Mouse (Mus musculus) right cerebral cortex, postnatal 14 days (tissue): ENCODE results near the gene Megf6.

ENCODE experiments used
- DNase-seq: peaks from one replicate; pipeline ENCODE4 v3.0.0; 2022

The Megf6 gene

DNA sequence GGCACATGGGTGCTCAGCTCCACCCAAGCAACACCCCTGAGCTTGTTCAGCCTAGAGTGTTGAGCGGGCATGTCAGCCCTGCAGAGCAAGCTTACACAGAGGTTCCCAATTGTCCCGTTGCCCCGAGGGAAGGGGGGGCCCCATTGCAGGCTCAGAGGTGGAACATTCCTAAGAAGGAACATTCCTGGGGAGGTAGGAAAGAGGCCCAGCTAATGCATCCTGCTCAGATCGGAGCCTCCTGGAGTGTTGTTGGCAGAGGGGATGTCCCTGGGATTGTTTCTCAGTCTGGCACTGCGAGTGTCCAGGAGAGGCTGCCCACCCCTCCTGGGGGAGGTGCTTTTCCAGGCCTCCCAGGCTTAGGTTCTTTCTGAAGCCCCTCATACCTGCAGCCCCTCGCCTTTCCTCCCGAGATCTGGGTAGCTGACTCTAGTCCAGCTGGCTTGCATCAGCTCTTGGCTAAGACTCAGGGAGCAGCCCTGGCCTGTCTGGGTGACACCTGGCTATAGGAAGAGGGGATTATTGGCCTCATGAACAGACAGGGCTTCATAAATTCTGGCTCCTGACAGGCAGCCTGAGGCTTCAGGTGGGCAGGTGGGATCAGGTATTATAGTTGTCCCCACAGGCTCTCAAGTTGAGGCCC, 47.3 kb downstream of the Megf6 start:
- no peak for DNase-seq

DNA sequence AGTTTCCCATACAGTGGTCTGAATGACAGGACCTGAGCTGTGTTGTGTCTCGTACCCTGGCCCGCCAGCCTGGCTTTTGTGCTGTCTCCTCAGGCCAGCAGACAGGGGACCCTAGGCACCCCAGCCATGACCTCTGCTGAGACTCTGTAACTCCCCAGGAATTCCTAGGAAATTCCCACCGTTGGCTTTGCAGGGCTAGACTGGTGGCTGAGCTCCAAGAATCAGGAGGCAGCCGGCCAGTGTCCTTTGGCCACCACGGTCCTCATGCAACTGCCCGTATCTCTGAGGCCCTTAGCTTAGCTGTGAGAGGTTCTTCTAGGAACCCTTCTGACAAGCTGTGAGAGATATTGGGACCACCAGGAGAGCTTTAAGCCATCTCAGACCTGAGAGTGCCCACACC, 52.2 kb downstream of the Megf6 start:
- DNase-seq = no peak

DNA sequence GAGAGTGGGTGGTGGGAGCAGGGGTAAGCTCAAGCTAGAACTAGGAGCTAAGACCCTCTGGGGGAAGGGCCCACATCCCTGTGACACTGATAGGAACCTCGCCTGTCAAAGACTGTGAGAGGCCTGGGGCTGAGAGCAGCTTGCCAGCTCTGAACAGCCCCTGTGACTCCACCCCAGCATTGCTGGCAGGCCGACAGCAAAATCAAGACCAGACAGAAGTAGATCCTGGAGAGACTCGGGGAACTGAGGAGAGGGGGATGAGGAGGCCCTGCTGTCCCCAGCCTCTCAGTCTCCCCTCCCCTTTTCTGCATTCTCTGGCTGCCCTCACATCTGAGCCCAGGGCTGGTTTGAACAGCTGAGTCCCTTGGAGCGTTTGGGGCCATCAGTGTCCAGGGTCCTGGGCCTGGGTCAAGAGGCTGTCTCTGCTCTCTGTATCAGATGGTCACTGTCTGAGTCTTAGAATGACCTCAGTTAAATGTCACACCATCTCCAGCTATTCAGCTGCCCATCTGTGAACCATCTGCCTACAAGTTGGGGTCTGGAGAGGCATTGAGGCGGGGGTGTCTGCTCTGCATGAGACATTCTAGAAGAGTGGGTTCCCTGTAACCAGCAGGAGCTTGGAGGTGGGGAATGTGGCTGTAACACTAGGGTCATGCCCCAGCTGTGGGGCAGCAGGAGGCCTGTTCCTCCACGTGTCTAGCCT, 53.9 kb downstream of the Megf6 start:
- DNase-seq = no peak

DNA sequence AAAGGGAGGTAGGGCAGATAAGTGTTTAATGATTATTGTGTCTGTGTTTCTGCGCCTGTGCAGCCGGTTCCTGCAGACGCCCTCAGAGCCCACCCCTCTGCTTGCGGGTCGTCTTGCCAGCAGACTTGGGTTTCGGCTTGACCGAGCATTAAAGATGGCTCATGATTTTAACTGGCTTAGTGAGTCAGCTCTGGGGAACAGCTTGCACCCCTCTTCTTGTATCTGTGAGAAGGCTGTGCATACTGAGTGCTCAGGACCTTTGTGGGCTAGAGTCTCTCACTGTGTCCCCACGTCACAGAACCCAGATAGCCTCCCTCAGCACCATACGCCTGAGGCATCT, 54.4 kb downstream of the Megf6 start:
- no peak for DNase-seq

DNA sequence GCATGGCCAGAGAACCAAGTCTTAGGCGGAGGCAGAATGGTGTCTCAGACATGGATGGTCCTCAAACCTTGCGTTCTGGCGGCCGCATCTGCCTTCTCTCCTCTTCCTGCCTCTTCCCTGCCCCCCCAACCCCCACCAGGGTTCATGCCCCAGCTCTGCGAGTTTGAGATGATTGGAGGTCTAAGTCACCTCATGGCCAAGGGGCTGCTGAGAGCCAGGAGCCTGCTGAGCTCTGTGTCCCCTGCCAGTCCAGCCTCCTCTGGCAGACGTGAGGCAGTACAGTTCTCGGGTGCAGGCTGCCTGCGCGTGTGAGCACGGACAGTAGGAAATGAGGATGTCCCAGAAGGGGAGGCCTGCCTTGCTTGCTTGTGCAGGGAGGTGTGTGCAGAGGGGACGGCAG, 56.1 kb downstream of the Megf6 start:
- no peak for DNase-seq

DNA sequence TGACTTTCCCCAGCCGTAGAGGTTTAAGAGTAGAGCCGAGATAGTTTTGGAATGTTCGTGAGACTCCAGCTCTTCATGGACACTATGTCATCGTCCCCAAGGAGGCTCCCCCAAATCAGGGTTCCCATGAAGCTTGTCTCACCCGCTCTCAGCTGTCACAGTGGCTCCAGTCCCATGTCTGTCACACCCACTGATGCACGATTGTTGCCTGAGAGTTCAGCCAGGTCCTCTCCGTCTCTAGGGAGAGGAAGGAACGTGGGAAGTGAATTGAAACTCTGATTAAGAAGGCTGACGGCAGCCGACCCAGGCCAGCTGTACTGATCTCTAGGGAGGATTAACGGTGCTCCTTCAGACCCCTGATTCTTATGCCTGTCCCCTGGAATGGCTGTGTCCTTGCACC, 57.8 kb downstream of the Megf6 start:
- DNase-seq = no peak

DNA sequence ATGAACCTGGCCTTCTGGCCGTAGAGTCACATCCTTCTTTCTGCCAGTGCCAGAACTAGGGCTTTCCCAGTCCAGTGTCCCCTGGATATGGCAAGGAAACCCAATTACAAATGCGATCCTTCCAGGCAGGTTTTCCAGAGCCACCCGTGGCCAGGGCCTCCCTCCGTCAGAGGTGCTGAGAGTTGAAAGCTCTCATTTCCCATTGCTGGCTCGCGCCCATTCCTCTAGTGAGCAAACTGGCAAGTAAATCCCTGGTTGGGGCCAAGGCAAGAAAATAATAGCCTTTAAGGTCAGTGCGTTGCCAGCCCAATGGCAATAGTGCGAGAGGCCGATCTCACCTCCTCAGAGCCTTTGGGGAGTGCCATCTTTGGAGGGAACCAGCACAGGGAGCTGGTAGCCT, 59.0 kb downstream of the Megf6 start:
- no peak for DNase-seq

DNA sequence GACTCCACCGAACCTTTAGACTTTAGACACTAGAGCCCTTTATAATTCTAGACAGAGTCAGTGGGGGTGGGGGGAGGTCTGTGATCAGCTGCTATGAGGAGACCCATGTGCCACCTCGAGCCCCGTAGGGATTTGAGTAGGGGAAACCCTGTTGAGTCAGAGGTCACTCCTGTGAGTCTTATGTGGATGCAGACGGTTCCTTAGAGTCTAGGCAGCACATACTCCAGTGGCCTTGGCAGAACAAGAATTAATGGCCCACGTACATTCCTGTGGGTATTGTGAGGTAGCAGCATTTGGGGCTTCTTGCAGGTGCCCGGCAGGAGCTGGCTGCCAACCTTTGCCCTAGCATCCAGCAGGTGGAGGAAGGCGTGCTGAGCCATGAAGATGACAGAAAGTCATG, 60.9 kb downstream of the Megf6 start:
- no peak for DNase-seq

DNA sequence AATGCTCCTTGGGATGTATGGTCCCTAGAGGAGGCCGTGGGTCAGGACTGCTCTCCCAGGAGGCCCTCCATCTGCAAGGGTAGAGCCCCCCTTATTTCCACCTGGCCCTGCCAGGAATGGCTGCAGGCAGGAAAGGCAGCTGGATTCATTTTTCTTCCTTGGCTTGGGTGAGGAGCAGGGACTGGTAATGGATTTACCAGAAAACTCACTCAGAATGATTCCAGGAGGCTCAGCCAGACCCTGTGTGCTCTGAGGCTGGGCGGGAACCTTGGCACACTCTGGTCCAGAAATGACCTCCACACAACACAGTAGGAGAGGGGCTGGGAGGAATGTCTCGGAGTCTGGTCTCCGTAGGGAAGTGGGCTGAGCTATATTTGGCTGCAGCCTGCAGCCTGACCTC, 61.8 kb downstream of the Megf6 start:
- DNase-seq = no peak

DNA sequence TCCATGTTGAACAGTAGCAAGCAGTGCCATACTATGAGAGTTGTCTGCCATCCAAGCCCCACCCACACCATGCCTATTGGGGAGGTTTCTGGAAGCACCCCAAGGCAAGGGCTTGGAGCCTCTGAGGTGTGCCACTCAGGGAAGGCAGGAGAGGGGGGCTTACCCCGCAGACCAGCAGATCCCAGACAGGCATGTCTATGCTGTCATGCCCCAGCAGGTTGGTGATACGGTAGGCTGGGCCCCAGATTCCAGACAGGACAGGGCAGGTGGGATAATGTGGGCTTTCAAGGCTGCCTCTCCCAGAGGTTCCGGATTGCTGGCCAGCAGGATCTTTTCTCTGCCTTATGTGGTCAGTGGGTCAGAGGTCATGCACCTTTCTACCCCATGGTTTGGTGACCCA, 65.5 kb downstream of the Megf6 start:
- DNase-seq = no peak

DNA sequence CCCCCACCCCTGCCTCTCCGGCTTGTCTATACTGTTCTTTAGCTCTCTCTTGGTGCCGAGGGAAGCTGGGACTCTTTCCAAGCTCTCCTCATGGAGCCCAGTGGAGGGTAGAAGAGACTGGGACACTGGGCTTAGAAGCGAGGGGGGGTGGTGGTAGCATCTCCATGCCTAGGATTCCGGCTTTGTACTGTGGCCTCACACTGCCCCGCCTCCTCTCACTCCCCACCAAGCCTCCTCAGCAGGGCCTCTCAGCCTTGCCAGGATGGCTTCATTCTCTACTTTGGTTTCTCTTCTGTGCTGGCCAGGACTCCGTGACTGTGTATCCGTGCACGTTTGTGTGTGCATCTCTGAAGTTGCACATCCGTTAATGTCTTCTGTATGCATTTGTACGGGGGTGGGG, 66.4 kb downstream of the Megf6 start:
- no peak for DNase-seq

DNA sequence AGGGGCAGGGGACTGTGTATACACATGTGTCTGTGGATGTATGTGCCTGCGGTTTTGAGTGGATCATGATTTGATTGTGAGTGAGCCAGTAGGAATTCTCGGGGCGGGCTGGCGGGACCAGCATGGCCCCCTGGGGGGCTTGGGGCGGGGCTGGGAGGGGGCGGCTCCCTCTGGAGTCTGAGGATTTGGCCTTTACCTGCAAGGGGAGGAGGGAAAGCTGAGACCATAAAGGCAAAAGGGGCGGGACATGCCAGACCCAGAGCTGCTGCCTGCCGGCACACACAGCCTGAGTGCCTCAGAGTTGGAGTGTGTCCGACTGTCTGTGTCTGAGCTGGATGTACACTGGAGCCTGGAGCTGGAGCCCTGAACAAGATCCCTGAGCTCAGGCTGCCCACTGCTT, 66.8 kb downstream of the Megf6 start:
- DNase-seq = no peak

DNA sequence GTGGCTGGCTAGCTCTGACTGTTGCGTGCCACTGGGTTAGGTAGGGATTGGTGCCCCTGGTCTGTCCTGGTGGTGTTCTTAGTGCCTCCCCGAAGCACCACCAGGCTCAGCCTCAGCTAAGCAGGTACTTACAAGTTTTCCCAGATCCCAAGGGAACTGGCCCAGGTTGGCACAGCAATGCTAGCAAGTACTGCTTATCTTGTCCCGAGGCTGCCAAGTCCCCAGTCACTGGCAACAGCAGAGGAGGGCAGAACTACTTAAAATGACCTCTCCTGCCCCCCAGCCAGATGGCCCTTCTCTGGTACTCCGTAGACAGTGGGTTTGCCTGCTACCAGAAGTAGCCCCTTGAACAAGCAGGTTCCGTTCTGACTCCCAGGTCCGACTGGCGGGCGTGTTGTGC, 68.7 kb downstream of the Megf6 start:
- DNase-seq = no peak

DNA sequence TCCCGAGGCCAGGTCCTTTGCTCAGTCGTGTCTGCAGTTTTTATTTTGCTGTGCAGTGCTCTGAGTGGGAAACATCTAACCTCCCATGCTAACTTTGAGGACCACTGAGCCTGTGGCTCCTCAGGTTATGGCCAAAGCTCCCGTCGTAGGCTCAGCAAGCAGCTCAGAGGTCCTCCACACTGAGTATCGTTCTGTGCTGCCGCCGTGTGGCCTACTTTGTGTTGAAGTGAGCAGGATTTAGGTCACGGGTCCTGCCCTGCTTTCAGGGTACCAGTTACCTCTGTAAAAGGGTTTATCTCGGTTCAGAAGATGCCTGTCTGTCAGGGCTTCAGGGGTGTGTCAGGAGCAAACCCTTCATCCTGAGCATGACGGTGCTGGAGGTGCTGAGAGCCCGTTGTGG, 70.1 kb downstream of the Megf6 start:
- DNase-seq = no peak

DNA sequence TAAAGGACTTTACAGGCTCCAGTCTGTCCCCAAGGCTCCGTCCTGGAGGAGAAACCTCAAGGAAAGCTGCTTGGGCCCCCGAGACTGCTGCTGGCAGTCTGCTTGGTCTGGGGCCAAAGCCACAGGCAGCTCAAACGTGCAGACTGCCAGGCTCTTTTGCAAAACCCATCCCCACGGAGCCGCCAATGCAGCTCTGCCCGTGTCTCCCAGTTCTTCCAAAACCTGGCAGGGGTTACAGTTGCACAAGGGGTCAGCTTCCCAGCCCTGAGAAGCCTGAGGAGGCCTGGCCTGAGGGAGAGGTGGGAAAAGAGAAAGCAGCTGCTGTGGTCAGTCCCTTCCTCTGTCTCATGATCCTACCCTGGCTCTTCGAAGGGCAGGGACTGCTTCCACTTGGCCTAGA, 74.8 kb downstream of the Megf6 start:
- DNase-seq = no peak

DNA sequence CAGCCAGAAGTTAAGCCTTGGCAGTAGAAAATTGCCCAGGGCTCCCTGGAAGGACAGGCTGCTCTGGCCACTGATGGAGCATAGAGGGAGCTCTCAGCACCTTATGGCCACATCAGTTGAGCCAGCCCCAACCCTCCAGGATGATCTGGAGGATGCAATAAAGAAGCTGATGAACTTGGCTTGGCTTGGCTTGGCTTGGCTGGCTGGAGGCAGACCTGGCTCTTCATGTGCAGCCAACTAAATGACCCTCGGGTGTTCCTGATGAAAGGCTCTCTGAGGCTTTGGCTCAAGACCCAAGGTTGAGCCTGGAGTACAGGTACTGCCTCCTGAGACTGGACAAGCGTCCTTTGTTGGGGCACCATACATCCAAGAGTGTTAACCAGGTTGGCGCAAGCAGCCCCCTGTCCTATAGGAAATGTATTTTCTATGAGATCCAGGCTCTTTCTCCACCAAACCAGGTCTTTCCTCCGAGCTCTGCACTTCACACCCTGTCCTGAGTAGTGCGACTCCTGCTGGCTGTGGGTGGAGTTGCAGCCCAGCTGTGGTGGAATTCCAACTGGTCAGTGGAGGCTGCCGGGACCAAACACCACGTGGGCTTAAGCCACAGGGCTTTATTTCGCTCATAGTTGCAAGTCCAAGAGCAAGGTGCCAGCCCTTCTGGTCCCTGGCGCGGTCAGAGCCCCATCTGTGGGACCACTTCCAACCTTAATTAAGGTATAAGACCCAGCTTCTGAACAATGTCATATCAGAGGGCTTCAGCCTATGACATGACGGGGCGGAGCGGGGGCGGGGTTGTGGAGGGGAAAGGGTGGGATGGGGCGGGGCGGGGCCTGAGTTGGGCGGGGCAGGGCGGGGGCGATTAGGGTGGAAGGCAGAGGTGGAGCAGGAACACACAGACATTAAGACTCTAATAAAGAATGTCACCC, 75.8 kb downstream of the Megf6 start:
- DNase-seq = peak; percentile 58

DNA sequence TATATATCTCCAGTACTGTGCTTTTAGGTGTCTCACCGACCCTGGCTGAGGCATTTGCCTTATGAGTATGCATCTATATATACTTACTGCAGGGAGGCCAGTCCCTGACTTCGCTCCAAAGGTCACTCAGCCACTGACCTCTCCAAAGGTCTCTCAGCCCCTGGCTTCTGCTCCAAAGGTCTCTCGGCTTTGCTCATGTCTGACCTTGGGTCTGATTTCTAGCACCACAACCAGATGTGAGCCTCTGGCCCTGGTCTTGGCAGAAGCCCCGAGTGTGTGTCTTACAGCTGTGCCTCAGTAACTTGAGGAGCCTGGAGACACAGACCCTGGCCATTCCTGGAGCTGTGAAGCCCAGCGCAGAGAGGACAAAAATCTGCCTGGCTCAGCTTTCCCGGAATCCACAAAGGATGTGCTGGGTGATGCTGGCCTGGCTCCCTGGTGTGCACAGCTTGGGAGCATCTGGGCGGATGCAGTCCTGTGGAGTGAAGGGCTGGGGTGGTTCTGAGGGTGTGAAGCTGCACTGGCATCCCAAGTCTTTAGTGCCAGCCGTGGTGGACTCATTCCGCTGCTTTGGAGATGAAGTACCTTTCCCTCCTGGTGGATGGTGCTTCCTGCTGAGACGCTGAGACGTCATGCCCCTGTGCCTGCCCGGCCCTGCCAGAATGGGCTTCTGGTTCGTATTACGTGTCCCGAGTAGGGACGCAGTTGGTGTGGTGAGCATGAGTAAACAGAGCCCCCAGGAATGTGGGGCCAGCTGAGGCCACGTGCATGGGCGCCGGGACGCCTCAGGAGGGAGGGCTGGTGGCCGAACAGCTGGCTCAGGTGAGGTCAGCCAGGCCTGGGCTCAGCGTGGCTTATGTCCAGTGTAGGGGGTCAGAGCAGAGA, 76.9 kb downstream of the Megf6 start:
- DNase-seq = no peak

DNA sequence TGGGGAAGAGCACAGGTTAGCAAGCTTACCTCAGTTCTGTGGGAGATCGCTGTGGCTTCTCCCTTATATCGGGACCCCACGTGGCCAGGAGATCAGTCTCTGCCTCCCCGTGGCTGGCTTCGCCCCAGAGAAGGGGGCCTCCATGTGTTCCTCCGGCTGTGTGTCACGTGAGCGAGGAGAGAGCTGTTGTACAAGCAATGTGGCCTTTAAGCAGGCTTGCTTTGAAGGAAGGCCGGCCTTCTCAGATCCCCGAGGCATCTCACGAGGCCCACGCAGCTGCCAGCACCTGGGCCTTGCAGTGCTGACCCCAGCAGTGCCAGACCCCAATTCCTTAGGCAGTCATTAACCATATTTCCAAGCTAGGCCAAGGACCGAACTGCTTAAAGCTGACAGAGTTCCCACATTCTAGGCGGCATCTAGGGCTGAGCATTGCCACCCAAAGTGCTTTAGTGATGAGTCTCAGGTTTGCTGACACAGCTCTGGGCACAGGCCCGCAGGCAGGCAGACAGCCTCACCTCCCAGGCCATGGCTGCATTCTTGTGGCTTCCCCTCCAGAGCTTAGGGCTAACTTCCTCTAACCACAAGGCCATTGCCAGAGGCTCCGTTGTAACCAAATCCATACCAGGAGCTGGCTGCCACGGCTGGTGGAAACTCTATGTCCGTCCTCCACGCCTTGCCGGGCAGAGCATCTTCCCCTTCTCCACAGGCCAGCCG, 77.7 kb downstream of the Megf6 start:
- no peak for DNase-seq

DNA sequence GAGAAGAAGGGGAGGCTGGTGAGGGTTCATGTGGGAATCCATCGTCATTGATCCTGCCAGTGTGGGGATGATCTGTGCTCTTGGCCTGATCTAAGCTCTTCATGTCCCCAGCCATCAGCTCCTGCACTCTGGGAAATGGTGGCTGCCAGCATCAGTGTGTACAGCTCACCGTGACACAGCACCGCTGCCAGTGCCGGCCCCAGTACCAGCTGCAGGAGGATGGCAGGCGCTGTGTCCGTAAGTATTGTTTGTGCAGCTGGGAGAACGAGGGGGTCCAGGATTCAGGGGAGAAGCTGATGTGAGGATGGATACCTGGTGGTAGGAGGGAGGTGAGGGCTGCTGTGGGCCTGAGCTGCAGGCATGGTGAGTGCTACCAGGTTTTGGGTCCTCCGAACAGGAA, 78.8 kb downstream of the Megf6 start:
- DNase-seq = no peak

DNA sequence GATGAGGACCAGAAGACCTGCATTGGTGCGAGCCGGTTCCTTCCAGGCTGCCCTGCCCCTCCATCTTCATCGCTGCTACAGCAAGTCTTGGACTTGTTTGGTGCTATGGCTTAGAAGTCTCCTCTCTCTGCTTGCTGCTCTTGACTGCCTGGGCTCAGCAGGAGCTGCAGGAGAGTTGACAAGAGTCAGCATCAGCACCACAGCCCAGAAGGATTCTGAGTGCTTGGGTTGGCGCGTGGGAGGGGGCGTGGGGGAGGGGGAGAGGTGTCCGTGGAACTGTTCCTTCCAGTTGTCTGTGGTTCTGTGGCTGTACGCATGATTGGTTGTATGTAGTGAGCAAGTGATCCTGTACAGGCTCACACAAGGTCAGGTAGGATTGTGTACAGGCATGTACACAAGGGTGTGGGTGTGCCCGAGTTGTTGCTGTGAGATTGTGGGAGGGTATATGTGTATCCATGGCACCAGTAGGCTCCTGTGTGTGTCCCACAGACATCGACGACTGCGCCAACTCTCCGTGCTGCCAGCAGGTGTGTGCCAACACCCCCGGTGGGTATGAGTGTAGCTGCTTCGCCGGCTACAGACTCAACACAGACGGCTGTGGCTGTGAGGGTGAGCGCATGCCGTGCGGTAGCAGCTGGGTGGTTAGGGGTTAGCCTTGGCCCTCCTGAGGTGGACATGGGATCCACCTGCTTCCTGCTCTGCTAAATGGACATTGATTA, 82.2 kb downstream of the Megf6 start:
- DNase-seq = peak; percentile 47

DNA sequence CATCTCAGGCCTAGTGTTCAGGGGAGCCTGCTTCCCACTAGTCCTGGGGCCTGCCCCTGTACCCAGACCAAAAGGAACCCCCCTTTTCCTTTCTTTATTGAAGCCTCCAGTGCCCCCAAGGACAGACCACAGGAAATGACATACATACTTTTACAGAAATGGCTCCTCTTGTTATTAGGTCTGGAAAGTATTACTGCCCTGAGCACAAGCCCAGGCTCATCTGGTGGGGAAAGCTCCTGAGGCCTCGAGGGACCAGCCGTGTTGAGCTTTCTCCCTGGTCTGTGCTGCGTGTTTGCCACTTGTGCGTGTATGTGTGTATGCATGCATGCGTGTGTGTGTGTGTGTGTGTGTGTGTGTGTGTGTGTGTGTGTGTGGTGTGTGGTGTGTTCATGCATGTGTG, 90.2 kb downstream of the Megf6 start:
- no peak for DNase-seq

DNA sequence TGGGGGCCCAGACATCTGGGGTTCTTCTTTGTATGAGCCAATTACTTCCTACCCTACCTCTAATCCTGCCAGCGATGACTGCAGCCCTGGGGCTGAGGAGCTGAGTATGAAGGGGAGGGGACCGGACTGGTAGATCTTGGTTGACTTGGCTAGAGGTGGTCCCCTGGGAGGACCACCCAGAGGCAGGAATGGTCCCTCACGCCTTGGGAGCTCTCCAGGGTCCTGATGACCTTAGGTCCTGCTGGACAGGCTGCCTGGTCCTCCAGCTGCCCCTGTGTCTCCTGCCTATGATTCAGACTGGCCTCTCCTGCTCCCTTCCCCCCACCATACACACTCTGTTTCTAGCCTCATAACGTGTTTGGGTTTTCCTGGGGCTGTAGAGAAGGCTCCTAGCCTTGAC, 91.5 kb downstream of the Megf6 start:
- no peak for DNase-seq
